Mouse (Mus musculus): ENCODE results near the gene C1qtnf1. TPM values are rescaled to one million over a fixed set of nuclear protein-coding genes. Genes with fewer than 3 reads are reported as not detected.

C1qtnf1 gene
- polyA plus RNA-seq, 1 experiment from 2014 or later: 4.8 TPM

DNA sequence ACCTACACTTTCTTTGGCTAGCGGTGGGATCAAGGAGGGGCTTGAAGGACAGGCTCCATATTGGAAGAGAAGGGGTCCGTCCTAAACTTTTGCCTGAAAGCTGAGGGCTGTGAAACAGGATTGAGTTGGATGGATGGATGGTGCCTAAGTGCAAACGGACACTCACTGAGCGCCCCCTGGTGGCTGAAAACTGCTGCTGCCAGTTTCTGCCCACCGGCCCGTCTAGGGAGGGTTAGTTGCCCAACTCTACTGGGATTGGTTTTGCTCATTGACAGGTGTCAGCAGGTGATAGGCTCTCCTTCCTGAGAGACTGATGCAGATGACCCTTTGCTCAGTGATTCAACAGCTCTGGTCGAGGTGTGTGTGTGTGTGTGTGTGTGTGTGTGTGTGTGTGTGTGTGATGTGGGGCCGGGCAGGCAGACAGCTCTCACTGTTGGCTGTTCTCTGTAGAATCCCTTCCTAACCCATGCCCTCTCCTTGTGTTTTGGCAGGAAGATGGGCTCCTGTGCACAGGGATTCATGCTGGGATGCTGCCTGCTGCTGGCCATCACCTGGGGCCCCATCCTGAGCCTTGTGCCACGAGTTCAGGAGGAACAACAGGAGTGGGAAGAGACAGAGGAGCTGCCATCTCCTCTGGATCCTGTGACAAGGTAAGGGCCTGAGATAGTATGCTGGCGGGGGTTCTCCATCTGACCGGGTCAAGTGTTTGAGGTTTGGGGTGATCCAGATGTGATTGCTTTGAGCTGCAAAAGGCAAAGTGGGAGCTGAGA lies 15.4 kb downstream of the C1qtnf1 start:
- H3K9ac ChIP-seq (replicated peaks): no peak overlapping the region
- no peaks in the 10 kb centered on the region for H3K9me3 ChIP-seq (replicated peaks)
- H3K27me3 ChIP-seq (replicated peaks): peaks cover 4% of the 10 kb centered on the region; the same call in 1 of the 2 replicates
- WGBS: 32% methylated on average over 11 of the region's 11 CpGs
- no peak overlapping the region for H3K4me3 ChIP-seq (replicated peaks)
- H3K4me1 ChIP-seq: peaks cover 28% of the 10 kb centered on the region
- no peak for ATAC-seq (ENCODE audit: low FRiP score)
- no peak overlapping the region for H3K27ac ChIP-seq (replicated peaks)
- H3K4me2 ChIP-seq: no peak overlapping the region
- no peaks in the 10 kb centered on the region for H3K36me3 ChIP-seq

- no peak overlapping the region for H3K4me3 ChIP-seq (replicated peaks)
- no peaks in the 10 kb centered on the region for H3K36me3 ChIP-seq
- H3K27me3 ChIP-seq (replicated peaks): peaks cover 4% of the 10 kb centered on the region; the same call in 1 of the 2 replicates
- H3K27ac ChIP-seq (replicated peaks): no peak overlapping the region
- 8% methylated on average over 3 of the region's 3 CpGs for WGBS
- no peak overlapping the region for H3K4me2 ChIP-seq
- H3K4me1 ChIP-seq: peaks cover 13% of the 10 kb centered on the region; the same call in 1 of the 2 replicates
- peak; percentile 53 for ATAC-seq (ENCODE audit: low FRiP score)
- H3K9me3 ChIP-seq (replicated peaks): no peaks in the 10 kb centered on the region
- no peak overlapping the region for H3K9ac ChIP-seq (replicated peaks)
Observed at GRCm38 (mm10) chr11:118445843-118446242, 17.8 kb downstream of the C1qtnf1 start.

DNA sequence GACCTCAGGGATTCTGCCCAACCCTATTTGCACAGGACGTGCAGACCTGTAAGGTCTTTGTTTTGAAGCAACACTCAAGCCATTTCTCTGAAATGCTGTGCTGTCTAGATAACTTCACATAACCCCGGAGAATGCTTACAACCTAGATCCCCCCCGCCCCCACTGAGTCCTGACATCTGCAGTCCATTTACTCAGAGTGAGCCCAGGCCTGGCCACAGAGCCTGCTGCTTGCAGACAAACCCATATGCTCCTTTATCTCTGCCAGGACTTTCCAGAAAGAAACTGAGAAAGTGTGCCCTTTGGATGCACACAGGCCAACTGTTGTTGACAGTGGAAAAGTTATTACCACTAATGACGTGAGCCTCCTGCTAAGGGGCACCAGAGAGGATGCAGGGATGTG lies 19.3 kb downstream of the C1qtnf1 start:
- H3K36me3 ChIP-seq: no peaks in the 10 kb centered on the region
- ATAC-seq (ENCODE audit: low FRiP score): no peak

GRCm38 (mm10) chr11:118448385-118448784 lies 20.4 kb downstream of the C1qtnf1 start:
- no peaks in the 10 kb centered on the region for H3K9me3 ChIP-seq (replicated peaks)
- no peaks in the 10 kb centered on the region for H3K36me3 ChIP-seq
- H3K4me2 ChIP-seq: no peak overlapping the region
- no peak overlapping the region for H3K9ac ChIP-seq (replicated peaks)
- no peak overlapping the region for H3K4me3 ChIP-seq (replicated peaks)
- H3K27ac ChIP-seq (replicated peaks): no peak overlapping the region
- 0 out of 2 replicates have a peak, but pooled peaks cover 4% of the 10 kb centered on the region for H3K4me1 ChIP-seq
- 86% methylated on average over 8 of the region's 8 CpGs for WGBS
- peaks cover 4% of the 10 kb centered on the region; the same call in 1 of the 2 replicates for H3K27me3 ChIP-seq (replicated peaks)
- no peak for ATAC-seq (ENCODE audit: low FRiP score)

More for the DNA sequence above, 19.3 kb downstream of the C1qtnf1 start:
- no peak overlapping the region for H3K4me3 ChIP-seq (replicated peaks)
- no peaks in the 10 kb centered on the region for H3K9me3 ChIP-seq (replicated peaks)
- 67% methylated on average over 4 of the region's 4 CpGs for WGBS
- H3K4me2 ChIP-seq: no peak overlapping the region
- peaks cover 10% of the 10 kb centered on the region; the same call in 1 of the 2 replicates for H3K4me1 ChIP-seq
- H3K27ac ChIP-seq (replicated peaks): no peak overlapping the region
- H3K27me3 ChIP-seq (replicated peaks): peaks cover 4% of the 10 kb centered on the region; the same call in 1 of the 2 replicates
- no peak overlapping the region for H3K9ac ChIP-seq (replicated peaks)

- no peak overlapping the region for H3K4me2 ChIP-seq
- H3K36me3 ChIP-seq: no peaks in the 10 kb centered on the region
- WGBS: 87% methylated on average over 6 of the region's 6 CpGs
- H3K4me1 ChIP-seq: peaks cover 6% of the 10 kb centered on the region; the same call in 1 of the 2 replicates
- no peak overlapping the region for H3K9ac ChIP-seq (replicated peaks)
- H3K27ac ChIP-seq (replicated peaks): no peak overlapping the region
- H3K4me3 ChIP-seq (replicated peaks): no peak overlapping the region
- no peaks in the 10 kb centered on the region for H3K27me3 ChIP-seq (replicated peaks)
- H3K9me3 ChIP-seq (replicated peaks): no peaks in the 10 kb centered on the region
- no peak for ATAC-seq (ENCODE audit: low FRiP score)
Observed at GRCm38 (mm10) chr11:118451211-118451610, 23.2 kb downstream of the C1qtnf1 start.

DNA sequence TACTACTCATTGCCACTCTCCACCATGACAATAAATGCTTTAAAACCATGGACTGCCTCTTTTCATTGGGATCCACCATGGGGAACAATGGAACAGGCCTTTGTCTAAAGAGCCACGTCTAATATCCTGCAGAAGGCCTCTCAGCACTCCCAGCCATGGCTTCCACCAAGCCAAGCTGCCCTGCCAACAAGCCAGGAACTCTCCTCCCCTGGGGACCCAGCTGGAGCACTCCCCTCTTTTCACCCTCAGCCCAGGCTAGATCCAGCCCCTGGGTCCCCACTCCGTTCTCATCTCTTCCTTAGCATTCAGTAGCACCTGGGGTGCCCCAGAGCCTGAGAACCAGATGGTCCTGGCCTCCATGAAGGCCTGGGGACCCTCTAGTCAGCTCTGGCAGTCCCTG lies 25.0 kb downstream of the C1qtnf1 start:
- ATAC-seq (ENCODE audit: low FRiP score): no peak
- H3K4me1 ChIP-seq: peaks cover 5% of the 10 kb centered on the region; the same call in 1 of the 2 replicates
- H3K27me3 ChIP-seq (replicated peaks): no peaks in the 10 kb centered on the region
- no peak overlapping the region for H3K27ac ChIP-seq (replicated peaks)
- H3K4me3 ChIP-seq (replicated peaks): no peak overlapping the region
- H3K36me3 ChIP-seq: no peaks in the 10 kb centered on the region
- WGBS: 50% methylated on average over 2 of the region's 2 CpGs
- H3K4me2 ChIP-seq: no peak overlapping the region
- no peaks in the 10 kb centered on the region for H3K9me3 ChIP-seq (replicated peaks)
- no peak overlapping the region for H3K9ac ChIP-seq (replicated peaks)

DNA sequence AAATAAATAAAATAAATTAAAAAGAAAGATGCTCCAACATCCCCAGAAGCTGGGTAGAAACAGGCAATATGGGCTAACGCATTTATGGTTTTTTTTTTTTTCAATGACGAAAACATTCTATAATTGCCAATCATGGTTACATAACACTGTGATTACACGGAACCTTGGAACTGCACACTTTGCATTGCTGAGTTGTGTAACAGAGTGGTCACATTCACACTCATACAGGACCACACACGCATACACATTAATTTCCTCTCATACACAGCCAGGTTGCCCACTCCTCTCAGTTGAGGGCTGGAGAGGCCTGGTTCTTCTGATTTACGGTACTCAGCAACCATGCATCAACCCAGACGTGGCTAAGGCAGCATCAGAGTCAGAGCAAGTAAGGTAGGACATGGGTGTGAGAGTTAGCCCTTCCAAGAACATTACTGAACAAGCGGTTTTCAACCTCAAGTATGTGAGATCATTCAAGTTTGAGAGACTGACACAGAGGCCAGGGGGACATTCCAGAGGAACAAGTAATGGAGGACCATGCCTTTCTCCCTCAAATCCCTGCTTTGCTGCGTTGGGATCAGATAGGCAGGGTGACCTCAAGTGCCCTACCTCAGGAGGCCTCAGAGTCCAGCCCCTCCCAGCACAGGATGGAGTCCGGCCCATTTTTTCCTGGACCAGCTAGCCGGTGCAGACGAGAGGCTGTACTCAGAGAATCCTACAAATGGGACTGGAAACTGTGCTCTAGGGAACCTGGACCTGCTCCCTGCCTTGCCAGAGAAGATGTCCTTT lies 26.1 kb downstream of the C1qtnf1 start:
- Histone ChIP-seq H3K4me3 (replicated peaks) (no peak overlapping the region), H3K4me1 (peaks cover 7% of the 10 kb centered on the region; the same call in 1 of the 2 replicates), H3K27ac (replicated peaks) (no peak overlapping the region), H3K9me3 (replicated peaks) (no peaks in the 10 kb centered on the region), H3K27me3 (replicated peaks) (no peaks in the 10 kb centered on the region), H3K4me2 (no peak overlapping the region), H3K36me3 (no peaks in the 10 kb centered on the region), H3K9ac (replicated peaks) (no peak overlapping the region)
- no peak for ATAC-seq (ENCODE audit: low FRiP score)
- WGBS: 73% methylated on average over 11 of the region's 11 CpGs

DNA sequence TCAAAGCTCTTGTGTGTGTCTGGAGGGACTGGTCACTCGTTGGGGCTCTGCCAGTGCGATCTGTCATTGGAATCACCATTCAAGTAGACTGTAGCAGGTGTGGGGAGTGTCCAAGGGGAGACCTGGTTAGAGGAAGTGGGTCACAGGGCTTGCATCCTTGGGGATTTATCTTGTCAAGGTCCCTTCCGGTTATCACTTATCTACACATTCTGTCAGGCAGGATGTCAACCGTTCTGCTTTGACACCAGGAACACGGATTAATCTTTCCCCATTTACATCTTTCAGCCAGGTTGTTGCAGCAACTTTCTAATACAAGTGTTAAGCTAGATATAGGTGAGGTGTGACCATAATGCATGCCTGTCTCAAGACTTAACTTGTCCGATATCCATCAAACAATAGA lies 27.8 kb downstream of the C1qtnf1 start:
- Histone ChIP-seq H3K9me3 (replicated peaks) (no peaks in the 10 kb centered on the region), H3K27me3 (replicated peaks) (no peaks in the 10 kb centered on the region)
- 89% methylated on average over 6 of the region's 6 CpGs for WGBS

GRCm38 (mm10) chr11:118456937-118457336 lies 28.9 kb downstream of the C1qtnf1 start:
- Histone ChIP-seq H3K36me3 (no peaks in the 10 kb centered on the region), H3K9ac (replicated peaks) (no peak overlapping the region), H3K4me1 (peaks cover 13% of the 10 kb centered on the region), H3K4me2 (no peak overlapping the region), H3K4me3 (replicated peaks) (no peak overlapping the region), H3K27ac (replicated peaks) (no peak overlapping the region), H3K9me3 (replicated peaks) (no peaks in the 10 kb centered on the region), H3K27me3 (replicated peaks) (no peaks in the 10 kb centered on the region)
- WGBS: 83% methylated on average over 11 of the region's 11 CpGs
- ATAC-seq (ENCODE audit: low FRiP score): no peak

More for the DNA sequence above, 27.8 kb downstream of the C1qtnf1 start:
- ATAC-seq (ENCODE audit: low FRiP score): no peak
- H3K4me2 ChIP-seq: no peak overlapping the region
- H3K36me3 ChIP-seq: no peaks in the 10 kb centered on the region
- no peak overlapping the region for H3K4me3 ChIP-seq (replicated peaks)
- H3K27ac ChIP-seq (replicated peaks): no peak overlapping the region
- no peak overlapping the region for H3K9ac ChIP-seq (replicated peaks)
- H3K4me1 ChIP-seq: peaks cover 10% of the 10 kb centered on the region; the same call in 1 of the 2 replicates

DNA sequence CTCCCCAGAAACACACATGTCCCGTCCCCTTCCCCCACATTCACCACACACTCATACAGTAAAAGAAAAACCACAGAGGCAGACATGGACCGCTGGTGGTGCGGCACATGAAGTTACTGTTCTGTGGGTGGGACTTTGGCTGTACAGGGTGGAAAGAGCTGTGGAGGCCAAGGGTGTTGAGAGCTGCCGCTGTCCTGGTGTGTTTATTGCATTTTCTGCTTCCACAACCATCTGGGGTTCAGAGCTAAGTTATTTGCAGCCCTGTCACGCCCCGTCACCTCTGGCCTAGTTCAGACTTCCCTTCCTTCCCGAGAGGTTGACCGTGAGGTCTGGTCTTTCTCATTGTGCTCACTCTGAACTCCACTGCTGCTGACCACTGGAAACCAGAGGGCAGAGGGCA lies 31.0 kb downstream of the C1qtnf1 start:
- no peak overlapping the region for H3K4me3 ChIP-seq (replicated peaks)
- no peaks in the 10 kb centered on the region for H3K27me3 ChIP-seq (replicated peaks)
- 0 out of 2 replicates have a peak overlapping the region, but pooled peaks have one; percentile 1 for H3K27ac ChIP-seq (replicated peaks)
- no peak overlapping the region for H3K9ac ChIP-seq (replicated peaks)
- 43% methylated on average over 8 of the region's 8 CpGs for WGBS
- ATAC-seq (ENCODE audit: low FRiP score): no peak
- H3K4me2 ChIP-seq: no peak overlapping the region
- H3K9me3 ChIP-seq (replicated peaks): no peaks in the 10 kb centered on the region
- peaks cover 12% of the 10 kb centered on the region for H3K4me1 ChIP-seq
- H3K36me3 ChIP-seq: no peaks in the 10 kb centered on the region

DNA sequence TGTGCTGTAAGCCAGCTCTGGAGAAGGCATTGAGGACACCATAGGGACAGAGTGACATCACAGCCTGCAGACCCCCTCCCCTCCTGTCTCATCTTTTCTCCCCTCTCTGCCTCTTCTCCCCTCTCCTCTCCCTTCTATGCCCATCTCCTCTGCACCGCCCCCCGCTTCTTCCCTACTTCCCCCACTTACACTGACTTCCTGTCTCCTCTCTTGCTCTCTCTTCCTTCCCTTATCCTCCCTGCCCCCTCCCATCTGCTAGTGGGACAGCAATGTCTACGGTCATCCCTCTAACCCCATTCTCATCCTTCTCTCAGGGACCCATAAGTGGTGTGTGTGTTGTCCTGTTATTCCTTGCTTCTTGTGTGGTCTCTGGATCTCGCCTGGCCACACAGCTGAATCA lies 31.5 kb downstream of the C1qtnf1 start:
- ATAC-seq (ENCODE audit: low FRiP score): no peak

More for the DNA sequence above, 31.5 kb downstream of the C1qtnf1 start:
- Histone ChIP-seq H3K9me3 (replicated peaks) (no peaks in the 10 kb centered on the region), H3K4me1 (peaks cover 8% of the 10 kb centered on the region), H3K4me2 (no peak overlapping the region), H3K27me3 (replicated peaks) (no peaks in the 10 kb centered on the region), H3K4me3 (replicated peaks) (no peak overlapping the region), H3K36me3 (no peaks in the 10 kb centered on the region), H3K9ac (replicated peaks) (no peak overlapping the region), H3K27ac (replicated peaks) (no peak overlapping the region)
- WGBS: 86% methylated on average over 4 of the region's 4 CpGs
